Mouse (Mus musculus): ENCODE measurements at regions not wholly inside any gene's neighbourhood (a gene's known extent, or its start where the extent isn't known, plus 50 kb on each side); places are given as distances from the start of the nearest gene placed in this dataset.
A peak's percentile ranks its signal among the peaks of the same experiment; 100 is the strongest.

DNA sequence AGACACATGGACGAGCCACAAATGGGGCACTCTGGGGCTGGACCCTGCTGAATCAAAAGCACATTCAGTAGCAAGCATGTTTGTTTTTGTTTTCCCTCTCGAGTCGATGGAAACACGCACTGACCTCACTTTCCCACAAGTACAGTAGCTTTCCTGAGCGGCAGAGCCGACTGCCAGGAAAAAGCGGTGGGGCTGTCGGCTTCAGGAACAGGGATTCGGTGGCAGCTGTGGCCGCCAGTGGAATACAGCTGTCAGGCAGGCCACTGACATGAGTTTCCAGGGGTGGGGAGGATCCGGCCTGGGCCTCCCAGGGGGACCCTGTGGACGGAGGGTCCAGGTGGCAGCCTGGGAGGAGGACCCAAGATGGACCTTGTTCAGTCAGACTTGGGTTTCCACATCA is 157.0 kb downstream of the Fgf18 start:
- no peak for DNase-seq (ENCODE audit: low spot score in 2 of 2)

GRCm38 (mm10) chr11:32978899-32979298 is 154.5 kb upstream of the Smim23 start:
- no peak for DNase-seq (ENCODE audit: low spot score in 2 of 2)

DNA sequence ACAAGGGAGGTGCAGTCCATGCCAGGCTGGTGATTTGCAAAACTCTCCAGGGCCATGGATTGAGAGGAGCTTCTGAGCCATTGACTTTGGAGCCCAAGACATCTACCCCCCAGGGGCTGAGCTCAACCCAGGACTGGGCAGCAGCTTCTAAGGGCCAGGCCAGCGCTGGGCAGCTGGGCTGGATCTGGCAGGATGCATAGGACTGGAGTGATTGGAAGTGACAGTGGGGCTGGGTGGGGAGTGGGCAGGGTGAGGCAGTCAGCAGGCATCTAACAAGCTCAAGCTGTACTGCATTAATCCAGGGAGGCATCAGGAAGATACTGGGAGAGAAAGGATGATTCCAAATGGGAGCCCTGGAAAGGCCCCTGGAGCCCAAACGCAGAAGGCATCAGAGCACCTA is 152.2 kb upstream of the Smim23 start:
- DNase-seq (ENCODE audit: low spot score in 2 of 2): no peak

DNA sequence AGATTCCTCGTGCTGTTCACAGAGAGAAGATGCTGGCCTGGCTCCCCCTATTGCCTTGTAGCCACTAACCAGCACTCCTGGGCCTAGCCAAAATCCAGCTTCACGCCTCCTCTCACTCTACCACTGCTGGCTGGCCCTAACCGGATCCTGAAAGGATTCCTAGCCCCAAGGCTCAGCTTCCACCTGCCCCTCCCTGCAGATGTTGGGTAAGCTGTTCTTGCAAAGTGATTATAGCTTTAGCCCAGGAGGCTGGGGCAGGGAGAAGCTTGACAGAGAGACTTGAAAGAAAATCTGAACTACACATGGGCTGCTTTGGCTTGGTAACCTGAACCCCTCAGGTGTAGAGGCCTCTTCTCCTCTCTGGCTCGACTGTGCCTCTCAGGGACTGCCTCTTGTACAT is 149.0 kb upstream of the Smim23 start:
- DNase-seq (ENCODE audit: low spot score in 2 of 2): no peak

GRCm38 (mm10) chr11:32965418-32965817 is 141.0 kb upstream of the Smim23 start:
- no peak for DNase-seq (ENCODE audit: low spot score in 2 of 2)

- DNase-seq (ENCODE audit: low spot score in 2 of 2): no peak
Measured at GRCm38 (mm10) chr11:32963625-32964293, 139.4 kb upstream of the Smim23 start.

DNA sequence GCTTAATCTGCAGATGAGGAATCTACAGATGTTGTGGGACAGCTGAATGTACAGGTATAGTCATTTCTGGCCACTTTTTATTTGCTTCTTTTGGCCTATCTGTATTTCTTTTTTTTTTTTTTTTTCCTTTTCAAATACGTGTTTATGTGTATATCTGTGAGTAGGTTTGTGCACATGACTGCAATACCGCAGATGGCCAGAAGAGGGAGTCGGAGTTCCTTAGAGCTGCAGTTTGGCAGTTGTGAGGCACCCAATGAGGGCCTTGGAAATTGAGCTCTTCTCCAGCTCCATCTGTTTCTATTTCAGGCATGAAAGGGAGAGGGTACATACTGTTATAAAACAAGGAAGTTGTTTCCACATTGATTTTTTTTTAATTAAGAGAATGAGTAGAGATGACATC is 137.2 kb upstream of the Smim23 start:
- DNase-seq (ENCODE audit: low spot score in 2 of 2): no peak

DNA sequence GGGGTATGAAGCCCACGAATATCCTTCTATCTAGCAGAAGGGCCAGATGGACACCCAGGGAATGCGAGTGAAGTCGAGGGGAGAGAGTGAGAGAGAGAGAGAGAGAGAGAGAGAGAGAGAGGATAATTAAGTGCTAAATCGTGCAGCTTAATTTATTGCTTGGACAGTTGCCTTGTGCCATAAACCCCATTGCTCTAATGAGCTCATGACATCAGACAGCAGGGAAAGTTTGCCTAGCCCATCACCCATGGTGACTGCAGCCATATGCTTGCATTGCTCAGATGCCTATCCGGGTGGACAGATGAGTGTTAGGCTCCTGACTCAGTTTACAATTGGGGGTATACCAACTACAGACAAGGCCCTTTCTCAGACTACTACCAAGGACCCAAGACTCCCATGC is 134.6 kb upstream of the Smim23 start:
- no peak for DNase-seq (ENCODE audit: low spot score in 2 of 2)

- DNase-seq (ENCODE audit: low spot score in 2 of 2): peak; percentile 46 to 58
Measured at GRCm38 (mm10) chr11:32956993-32957392, 132.6 kb upstream of the Smim23 start.

DNA sequence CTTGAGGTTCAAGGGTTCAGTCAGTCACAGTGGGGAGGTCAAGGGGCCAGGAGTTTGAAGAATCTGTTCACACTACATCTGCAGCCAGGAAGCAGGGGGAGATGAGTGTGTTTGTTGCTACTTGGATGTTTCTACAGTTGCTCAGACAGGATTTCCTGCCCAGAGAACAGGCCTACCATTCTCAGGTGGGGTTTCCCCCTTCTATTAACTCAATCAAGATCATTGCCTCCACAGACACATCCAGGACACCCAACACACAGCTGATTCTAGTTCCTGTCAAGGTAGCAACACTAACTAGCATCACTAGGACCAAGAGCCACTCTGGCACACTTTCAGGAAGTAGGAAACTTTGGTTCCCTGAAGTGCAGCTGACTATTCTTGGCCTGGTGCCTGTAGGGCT is 127.9 kb upstream of the Smim23 start:
- DNase-seq (ENCODE audit: low spot score in 2 of 2): no peak

GRCm38 (mm10) chr11:32948132-32948531 is 123.7 kb upstream of the Smim23 start:
- no peak for DNase-seq (ENCODE audit: low spot score in 2 of 2)

GRCm38 (mm10) chr11:32946481-32947001 is 122.1 kb upstream of the Smim23 start:
- DNase-seq (ENCODE audit: low spot score in 2 of 2): no peak

GRCm38 (mm10) chr11:32945071-32945470 is 120.7 kb upstream of the Smim23 start:
- no peak for DNase-seq (ENCODE audit: low spot score in 2 of 2)

GRCm38 (mm10) chr11:32941331-32942009 is 117.1 kb upstream of the Smim23 start:
- peak; percentile 41 to 63 for DNase-seq (ENCODE audit: low spot score in 2 of 2)

GRCm38 (mm10) chr11:32939102-32939501 is 114.7 kb upstream of the Smim23 start:
- DNase-seq (ENCODE audit: low spot score in 2 of 2): no peak

- no peak for DNase-seq (ENCODE audit: low spot score in 2 of 2)
Measured at GRCm38 (mm10) chr11:32937167-32937566, 112.8 kb upstream of the Smim23 start.

GRCm38 (mm10) chr11:32931928-32932327 is 107.5 kb upstream of the Smim23 start:
- DNase-seq (ENCODE audit: low spot score in 2 of 2): no peak

DNA sequence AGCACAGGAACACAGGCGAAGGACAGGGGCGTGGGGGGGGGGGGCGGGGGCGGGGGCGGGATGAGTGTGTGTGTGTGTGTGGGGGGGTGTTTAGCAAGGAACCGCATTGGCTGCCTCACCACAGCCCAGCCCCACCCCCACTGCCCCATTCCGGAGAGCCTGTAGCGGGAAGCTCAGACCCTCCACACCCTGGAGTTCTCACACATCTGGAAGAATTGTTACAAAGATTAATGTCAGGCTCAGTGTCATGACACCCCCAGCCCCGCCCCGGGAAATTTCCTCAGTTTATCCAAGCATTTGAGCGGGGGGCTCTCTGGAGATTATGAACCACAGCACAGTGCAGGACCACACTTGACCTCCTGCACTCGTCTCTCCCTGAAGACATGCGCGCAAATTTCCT is 106.6 kb upstream of the Smim23 start:
- no peak for DNase-seq (ENCODE audit: low spot score in 2 of 2)

DNA sequence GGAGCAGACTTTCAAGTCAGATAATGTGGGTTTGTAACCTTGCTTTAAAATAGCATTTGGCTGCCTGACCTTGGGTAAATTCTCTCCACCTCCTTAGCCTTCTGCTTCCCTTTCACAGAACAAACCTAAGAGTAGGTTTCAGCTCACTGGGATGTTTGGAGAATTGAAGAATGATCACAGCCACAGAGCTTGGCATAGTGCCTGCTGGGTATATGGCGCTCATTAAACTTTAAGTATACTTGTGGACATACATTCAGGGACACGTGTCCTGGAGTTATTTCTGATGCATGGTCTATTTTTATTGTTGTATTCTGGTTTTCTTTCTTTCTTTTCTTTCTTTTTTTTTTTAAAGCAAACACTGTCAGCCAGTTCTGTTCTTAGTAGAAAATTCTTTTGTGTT is 104.4 kb upstream of the Smim23 start:
- DNase-seq (ENCODE audit: low spot score in 2 of 2): no peak

DNA sequence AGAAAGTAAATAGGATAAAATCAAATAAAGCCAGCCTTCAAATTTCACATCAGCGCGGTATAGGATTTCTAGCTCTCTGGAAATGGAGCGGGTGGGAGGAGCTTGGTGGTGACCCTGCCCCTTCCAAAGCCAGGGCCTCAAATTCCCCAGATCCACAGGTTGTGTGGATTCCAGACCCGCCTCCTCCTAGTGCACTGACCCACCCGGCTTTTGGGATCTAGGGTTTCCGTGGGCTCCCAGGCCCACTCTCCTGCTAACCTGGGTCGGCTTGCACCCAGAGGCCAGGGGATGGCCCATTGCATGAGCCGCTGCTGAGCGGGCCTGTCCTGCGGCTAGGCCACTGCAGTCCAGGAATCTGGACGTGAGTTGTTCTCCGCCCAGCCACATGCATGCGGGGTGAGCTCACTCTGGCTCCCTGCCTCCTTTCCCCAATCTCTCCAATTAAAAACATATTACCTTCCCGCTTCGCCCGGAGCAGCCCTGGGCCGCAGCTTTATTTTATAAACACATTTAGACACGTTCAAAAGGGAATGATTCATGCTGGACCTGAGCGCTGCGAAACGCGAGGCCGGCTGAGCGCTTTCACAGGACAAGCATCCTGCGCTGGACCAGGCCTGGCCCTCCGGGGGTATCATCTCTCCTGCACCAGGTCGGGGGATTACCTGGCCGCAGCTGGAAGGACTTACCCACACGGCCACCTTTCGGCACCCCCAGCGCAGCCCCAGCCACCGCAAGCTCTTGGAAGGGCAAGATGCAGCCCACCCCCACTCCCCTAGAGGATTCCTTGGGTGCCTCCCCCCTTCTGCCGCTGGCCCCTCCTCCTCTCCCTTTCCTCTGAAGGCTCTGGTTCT is 101.2 kb upstream of the Smim23 start:
- DNase-seq (ENCODE audit: low spot score in 2 of 2): no peak

GRCm38 (mm10) chr11:32924932-32925331 is 100.5 kb upstream of the Smim23 start:
- DNase-seq (ENCODE audit: low spot score in 2 of 2): no peak

- no peak for DNase-seq (ENCODE audit: low spot score in 2 of 2)
Measured at GRCm38 (mm10) chr11:32913071-32913470, 88.7 kb upstream of the Smim23 start.

Measured in left cerebral cortex, adult 18-20 months (tissue).